Mouse (Mus musculus) kidney, embryonic 15.5 days (tissue): ENCODE results near the gene Disc1. TPM values are rescaled to one million over a fixed set of nuclear protein-coding genes. Genes with fewer than 3 reads are reported as not detected.

Experiments used
- ATAC-seq: fragments of 200-750 bp; cut with Nextera tagmentation; replicated peaks from 2 replicates; pipeline ENCODE4 v1.8.0; 2017; ENCODE audit warnings: moderate TSS enrichment; ENCODE audit not compliant: low FRiP score
- H3K27ac ChIP-seq: fragments of 300-500 bp; sonication (generic); 2 replicates; pipeline ENCODE4 v1.5.1; 2015; ENCODE audit warnings: mild to moderate bottlenecking, inconsistent platforms
- H3K27me3 ChIP-seq: fragments of 300-500 bp; sonication (generic); 2 replicates; pipeline ENCODE4 v1.6.1; 2015; ENCODE audit warnings: inconsistent platforms
- H3K36me3 ChIP-seq: fragments of 300-500 bp; sonication (generic); 2 replicates; pipeline ENCODE4 v1.6.1; 2015; ENCODE audit warnings: inconsistent platforms
- H3K4me1 ChIP-seq: fragments of 300-500 bp; sonication (generic); 2 replicates; pipeline ENCODE4 v1.6.1; 2015; ENCODE audit warnings: inconsistent platforms
- H3K4me2 ChIP-seq: fragments of 300-500 bp; sonication (generic); 2 replicates; pipeline ENCODE4 v1.6.1; 2015; ENCODE audit warnings: moderate library complexity, mild to moderate bottlenecking, inconsistent platforms
- H3K4me3 ChIP-seq: fragments of 300-500 bp; sonication (generic); replicated peaks from 2 replicates; pipeline ENCODE4 v1.5.1; 2015; ENCODE audit warnings: mild to moderate bottlenecking, inconsistent platforms
- H3K9ac ChIP-seq: fragments of 300-500 bp; sonication (generic); 2 replicates; pipeline ENCODE4 v1.6.1; 2015; ENCODE audit warnings: mild to moderate bottlenecking, inconsistent platforms
- H3K9me3 ChIP-seq: fragments of 300-500 bp; sonication (generic); replicated peaks from 2 replicates; pipeline ENCODE4 v1.6.1; 2016; ENCODE audit warnings: inconsistent platforms
- WGBS: fragments of 180-500 bp; shearing (Covaris S2); methylation state at CpG from one replicate; pipeline ENCODE4 v1.1.7; 2015; ENCODE audit warnings: mixed read lengths; 5-methylcytosine and 5-hydroxymethylcytosine counted together
- polyA plus RNA-seq: library from polyadenylated mRNA; unstranded; fragments of >200 nt; fragmentation: Nextera tagmentation; extraction: Ambion mirVana; gene quantifications from 2 replicates; pipeline ENCODE4 v1.2.1, GENCODE M21; 2015

Gene Disc1
- polyA plus RNA-seq, 1 experiment from 2014 or later: 3.6 TPM

- Histone ChIP-seq H3K27ac (no peak overlapping the region), H3K4me3 (no peak overlapping the region), H3K4me2 (no peak overlapping the region), H3K4me1 (peaks cover 1% of the 10 kb centered on the region; the same call in 1 of the 2 replicates), H3K9me3 (no peaks in the 10 kb centered on the region), H3K9ac (no peak overlapping the region), H3K36me3 (no peaks in the 10 kb centered on the region), H3K27me3 (no peaks in the 10 kb centered on the region)
- 81% methylated on average over 8 of the region's 8 CpGs for WGBS
- no peak for ATAC-seq
These were observed 152.4 kb downstream of the Disc1 start for GRCm38 (mm10) chr8:125206391-125206790.

- no peaks in the 10 kb centered on the region for H3K9me3 ChIP-seq
- 80% methylated on average over 3 of the region's 3 CpGs for WGBS
- no peak overlapping the region for H3K4me3 ChIP-seq
- H3K4me2 ChIP-seq: no peak overlapping the region
- H3K9ac ChIP-seq: no peak overlapping the region
- no peaks in the 10 kb centered on the region for H3K4me1 ChIP-seq
- no peak for ATAC-seq
- H3K36me3 ChIP-seq: no peaks in the 10 kb centered on the region
- no peaks in the 10 kb centered on the region for H3K27me3 ChIP-seq
- H3K27ac ChIP-seq: no peak overlapping the region
These were observed 153.0 kb downstream of the Disc1 start for GRCm38 (mm10) chr8:125206962-125207361.

- ATAC-seq: no peak
- 55% methylated on average over 13 of the region's 13 CpGs for WGBS
- no peaks in the 10 kb centered on the region; the same call in 1 of the 2 replicates for H3K27me3 ChIP-seq
- no peaks in the 10 kb centered on the region for H3K4me1 ChIP-seq
- H3K4me2 ChIP-seq: no peak overlapping the region
- H3K4me3 ChIP-seq: no peak overlapping the region
- H3K9me3 ChIP-seq: no peaks in the 10 kb centered on the region
- H3K27ac ChIP-seq: no peak overlapping the region
- H3K9ac ChIP-seq: no peak overlapping the region
- H3K36me3 ChIP-seq: no peaks in the 10 kb centered on the region
These were observed 158.7 kb downstream of the Disc1 start for GRCm38 (mm10) chr8:125212619-125213167.

GRCm38 (mm10) chr8:125217902-125218581, 164.0 kb downstream of the Disc1 start:
- H3K4me1 ChIP-seq: peaks cover 5% of the 10 kb centered on the region
- no peak overlapping the region for H3K27ac ChIP-seq
- no peak for ATAC-seq
- WGBS: 58% methylated on average over 12 of the region's 12 CpGs
- H3K36me3 ChIP-seq: no peaks in the 10 kb centered on the region
- no peak overlapping the region for H3K4me3 ChIP-seq
- no peak overlapping the region for H3K4me2 ChIP-seq
- no peak overlapping the region for H3K9ac ChIP-seq
- no peaks in the 10 kb centered on the region for H3K9me3 ChIP-seq
- H3K27me3 ChIP-seq: no peaks in the 10 kb centered on the region; the same call in 1 of the 2 replicates

- Histone ChIP-seq H3K4me3 (no peak overlapping the region), H3K4me1 (peaks cover 11% of the 10 kb centered on the region), H3K36me3 (no peaks in the 10 kb centered on the region), H3K9me3 (no peaks in the 10 kb centered on the region), H3K4me2 (no peak overlapping the region), H3K27me3 (no peaks in the 10 kb centered on the region; the same call in 1 of the 2 replicates), H3K27ac (no peak overlapping the region), H3K9ac (no peak overlapping the region)
- ATAC-seq: no peak
- 56% methylated on average over 4 of the region's 4 CpGs for WGBS
These were observed 164.7 kb downstream of the Disc1 start for GRCm38 (mm10) chr8:125218669-125219068.

- Histone ChIP-seq H3K27me3 (no peaks in the 10 kb centered on the region; the same call in 1 of the 2 replicates), H3K27ac (no peak overlapping the region), H3K4me1 (peaks cover 30% of the 10 kb centered on the region), H3K9me3 (no peaks in the 10 kb centered on the region), H3K4me2 (no peak overlapping the region), H3K4me3 (no peak overlapping the region), H3K36me3 (no peaks in the 10 kb centered on the region), H3K9ac (no peak overlapping the region)
- WGBS: 85% methylated on average over 5 of the region's 5 CpGs
- ATAC-seq: no peak
These were observed 166.6 kb downstream of the Disc1 start for GRCm38 (mm10) chr8:125220608-125221007.

GRCm38 (mm10) chr8:125221062-125221461, 167.1 kb downstream of the Disc1 start:
- WGBS: 80% methylated on average over 4 of the region's 4 CpGs
- no peak overlapping the region for H3K27ac ChIP-seq
- no peaks in the 10 kb centered on the region for H3K9me3 ChIP-seq
- no peak for ATAC-seq
- H3K9ac ChIP-seq: no peak overlapping the region
- H3K4me2 ChIP-seq: no peak overlapping the region
- H3K36me3 ChIP-seq: no peaks in the 10 kb centered on the region
- no peaks in the 10 kb centered on the region; the same call in 1 of the 2 replicates for H3K27me3 ChIP-seq
- no peak overlapping the region for H3K4me3 ChIP-seq
- peaks cover 30% of the 10 kb centered on the region for H3K4me1 ChIP-seq

- peaks cover 47% of the 10 kb centered on the region for H3K4me1 ChIP-seq
- no peaks in the 10 kb centered on the region for H3K27me3 ChIP-seq
- no peak for ATAC-seq
These were observed 169.2 kb downstream of the Disc1 start for GRCm38 (mm10) chr8:125223031-125223753.

GRCm38 (mm10) chr8:125224271-125224699, 170.3 kb downstream of the Disc1 start:
- no peaks in the 10 kb centered on the region for H3K27me3 ChIP-seq
- peaks cover 47% of the 10 kb centered on the region for H3K4me1 ChIP-seq
- H3K27ac ChIP-seq: peak overlapping the region; percentile 18; the same call in 1 of the 2 replicates
- no peaks in the 10 kb centered on the region for H3K9me3 ChIP-seq
- no peak overlapping the region for H3K9ac ChIP-seq
- no peak overlapping the region for H3K4me3 ChIP-seq
- ATAC-seq: no peak; the same call in 1 of the 2 replicates
- H3K4me2 ChIP-seq: no peak overlapping the region
- 28% methylated on average over 6 of the region's 6 CpGs for WGBS
- H3K36me3 ChIP-seq: no peaks in the 10 kb centered on the region

More at GRCm38 (mm10) chr8:125223031-125223753, 169.2 kb downstream of the Disc1 start:
- Histone ChIP-seq H3K27ac (no peak overlapping the region), H3K9ac (no peak overlapping the region), H3K4me2 (no peak overlapping the region), H3K4me3 (no peak overlapping the region), H3K36me3 (no peaks in the 10 kb centered on the region), H3K9me3 (no peaks in the 10 kb centered on the region)
- WGBS: 53% methylated on average over 10 of the region's 10 CpGs

- H3K9me3 ChIP-seq: no peaks in the 10 kb centered on the region
- no peak overlapping the region for H3K27ac ChIP-seq
- no peak overlapping the region for H3K4me3 ChIP-seq
- no peak overlapping the region for H3K4me2 ChIP-seq
- ATAC-seq: no peak
- H3K36me3 ChIP-seq: no peaks in the 10 kb centered on the region
- H3K4me1 ChIP-seq: peaks cover 47% of the 10 kb centered on the region
- 73% methylated on average over 9 of the region's 9 CpGs for WGBS
- no peaks in the 10 kb centered on the region for H3K27me3 ChIP-seq
- no peak overlapping the region for H3K9ac ChIP-seq
These were observed 171.3 kb downstream of the Disc1 start for GRCm38 (mm10) chr8:125225266-125225665.

GRCm38 (mm10) chr8:125226989-125227624, 173.1 kb downstream of the Disc1 start:
- no peak; the same call in 1 of the 2 replicates for ATAC-seq
- Histone ChIP-seq H3K9ac (no peak overlapping the region), H3K9me3 (no peaks in the 10 kb centered on the region), H3K27me3 (no peaks in the 10 kb centered on the region), H3K4me2 (no peak overlapping the region), H3K27ac (peak overlapping the region; percentile 38; the same call in 1 of the 2 replicates), H3K4me3 (no peak overlapping the region), H3K36me3 (no peaks in the 10 kb centered on the region), H3K4me1 (peaks cover 47% of the 10 kb centered on the region)
- WGBS: 49% methylated on average over 14 of the region's 14 CpGs
